Mouse (Mus musculus) cerebellum, adult 2 months (tissue): ENCODE measurements around the gene Cpt1c.

ENCODE experiments used
- CTCF ChIP-seq: fragments of 200-500 bp; IDR thresholded peaks from 2 replicates; pipeline ENCODE4 v1.5.1; 2011; ENCODE audit warnings: low read depth, mild to moderate bottlenecking, control low read depth, low read length, moderate library complexity, borderline replicate concordance; ENCODE audit not compliant: insufficient read depth
- POLR2A ChIP-seq: fragments of 200-500 bp; IDR thresholded peaks from 2 replicates; pipeline ENCODE4 v1.6.1; 2011; ENCODE audit warnings: low read length, control low read depth, borderline replicate concordance; ENCODE audit not compliant: insufficient read depth

- TF ChIP-seq CTCF, result no peak
- no peak for TF ChIP-seq POLR2A
These were observed 37.4 kb upstream of the Cpt1c start for GRCm38 (mm10) chr7:45012011-45012410.
